Mouse (Mus musculus) urinary bladder, postnatal 4 days (tissue): ENCODE measurements around the gene Celf1.
"Not testable (repeated sequence)": the region's sequence is repeated elsewhere in the genome, so short reads cannot be mapped to it uniquely, and the experiment has no call there.

ENCODE experiments used
- DNase-seq, 2 experiments: peaks; one replicate each; pipeline ENCODE4 v3.0.0; 2021 to 2022; ENCODE audit warnings: low spot score in 2 of 2

The Celf1 gene

GRCm38 (mm10) chr2:91022266-91022665 is 82.1 kb downstream of the Celf1 start:
- DNase-seq = not testable (repeated sequence)

- DNase-seq = no peak
Measured at GRCm38 (mm10) chr2:91023131-91023530, 82.9 kb downstream of the Celf1 start.

DNA sequence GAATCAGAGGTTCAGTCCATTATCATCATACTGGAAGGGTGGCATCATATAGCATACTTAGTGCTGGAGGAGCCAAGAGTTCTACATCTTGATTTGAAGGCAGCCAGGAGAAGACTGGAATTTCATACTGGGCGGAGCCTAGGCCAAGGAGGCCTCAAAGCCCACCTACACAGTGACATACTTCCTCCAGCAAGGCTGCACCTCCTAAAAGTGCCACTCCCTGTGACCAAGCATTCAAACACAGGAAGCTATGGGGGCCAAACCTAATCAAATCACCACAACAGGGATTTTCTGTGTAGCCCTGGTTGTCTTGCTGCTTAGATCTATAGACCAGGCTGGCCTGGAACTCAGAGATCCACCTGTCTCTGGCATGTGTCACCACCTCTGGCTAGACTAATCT is 83.8 kb downstream of the Celf1 start:
- DNase-seq = no peak

DNA sequence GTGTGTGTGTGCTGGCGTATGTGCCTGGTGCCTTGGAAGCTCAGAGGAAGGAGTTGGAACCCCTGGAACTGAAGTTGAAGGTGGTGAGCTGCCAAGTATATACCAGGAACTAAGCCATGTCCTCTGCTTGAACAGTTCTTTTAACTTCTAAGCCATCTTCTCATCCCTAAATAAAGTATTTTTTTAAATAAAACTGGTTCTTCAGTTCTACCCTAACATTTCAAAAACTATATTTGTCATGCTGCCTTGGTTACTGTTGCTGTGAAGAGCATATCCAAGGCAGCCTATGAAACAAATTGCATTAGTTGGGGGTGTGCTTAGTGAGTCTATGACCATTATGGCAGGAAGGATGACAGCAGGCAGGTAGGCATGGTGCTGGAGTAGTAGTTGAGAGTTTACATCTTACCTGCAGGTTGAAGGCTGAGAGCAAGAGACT is 84.9 kb downstream of the Celf1 start:
- DNase-seq = no peak

DNA sequence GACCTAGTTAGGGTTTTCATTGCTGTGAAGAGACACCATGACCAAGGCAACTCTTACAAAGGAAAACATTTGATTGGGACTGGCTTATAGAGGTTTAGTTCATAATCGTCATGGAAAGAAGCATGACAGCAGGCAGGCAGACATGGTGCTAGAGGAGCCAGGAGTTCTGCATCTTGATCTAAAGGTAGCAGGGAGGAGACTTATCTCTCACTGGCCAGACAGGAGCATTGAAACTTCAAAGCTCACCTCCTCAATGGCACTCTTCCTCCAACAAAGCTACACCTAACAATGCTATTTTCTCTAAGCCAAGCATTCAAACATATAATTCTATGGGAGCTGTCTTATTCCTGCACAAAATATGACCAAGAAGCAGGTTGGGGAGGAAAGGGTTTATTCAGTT is 86.3 kb downstream of the Celf1 start:
- DNase-seq = no peak

DNA sequence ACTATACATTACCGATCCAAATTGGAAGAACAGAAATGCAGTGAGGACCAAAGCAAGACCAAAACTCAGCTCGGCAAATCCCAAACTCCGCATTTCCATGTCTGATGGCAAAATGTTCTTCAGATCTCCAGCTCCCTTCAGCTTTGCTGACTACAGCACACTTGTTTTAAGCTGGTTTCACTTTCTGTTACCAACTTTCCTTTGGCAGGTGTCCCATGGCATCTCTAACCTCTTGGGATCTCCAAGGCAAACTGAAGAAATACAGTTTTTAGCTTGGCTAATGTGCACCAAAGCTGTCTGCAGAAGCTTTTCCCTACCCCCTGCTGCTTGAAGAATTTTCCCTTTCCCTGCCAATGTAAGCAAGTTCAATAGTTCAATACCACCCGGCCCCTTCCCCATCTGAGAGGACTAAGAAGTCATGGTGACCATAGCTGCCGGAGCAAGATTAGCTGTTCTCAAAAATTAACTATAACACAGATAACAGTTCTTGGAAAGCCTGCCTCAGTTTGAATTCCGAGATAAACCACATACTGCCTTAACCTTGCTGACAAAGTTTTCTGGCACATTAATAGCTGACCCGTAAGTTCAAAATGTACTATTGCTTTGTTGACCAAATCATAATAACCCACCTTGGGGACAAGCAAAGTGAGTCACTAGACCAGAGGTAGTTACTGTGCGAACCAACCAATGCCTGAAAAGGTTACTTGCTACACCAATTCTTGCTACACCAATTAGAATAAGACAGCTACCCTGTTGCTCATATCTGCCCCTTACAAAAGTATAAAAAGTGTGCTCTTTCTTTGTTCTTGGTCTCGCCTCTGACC is 87.4 kb downstream of the Celf1 start:
- DNase-seq = no peak

GRCm38 (mm10) chr2:91031216-91031615 is 91.0 kb downstream of the Celf1 start:
- DNase-seq = no peak

GRCm38 (mm10) chr2:91033000-91033399 is 92.8 kb downstream of the Celf1 start:
- DNase-seq = no peak

DNA sequence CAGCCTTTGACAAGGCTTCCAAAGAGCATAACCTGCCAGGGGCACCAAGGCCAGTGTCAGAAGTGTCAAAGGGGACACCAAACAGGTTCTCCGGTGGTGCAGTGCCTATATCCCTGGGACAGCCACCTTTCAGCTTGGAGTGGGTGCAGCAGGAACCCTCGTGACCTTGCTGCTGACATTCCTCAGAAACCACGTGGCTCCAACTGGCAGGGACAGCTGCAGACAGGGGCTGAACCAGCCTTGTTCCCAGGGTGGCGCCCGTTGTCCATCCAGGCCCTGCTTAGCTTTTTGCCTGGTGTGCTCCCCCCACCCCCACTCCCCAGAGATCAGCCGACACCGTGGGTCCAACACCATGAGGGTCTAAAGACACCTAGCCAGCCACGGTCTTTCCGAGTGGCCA is 95.2 kb downstream of the Celf1 start, which contains the start of gene Rapsn:
TSS of gene Rapsn (plus strand) at position 236 of the 400 bp plus-strand sequence.
- no peak for DNase-seq

DNA sequence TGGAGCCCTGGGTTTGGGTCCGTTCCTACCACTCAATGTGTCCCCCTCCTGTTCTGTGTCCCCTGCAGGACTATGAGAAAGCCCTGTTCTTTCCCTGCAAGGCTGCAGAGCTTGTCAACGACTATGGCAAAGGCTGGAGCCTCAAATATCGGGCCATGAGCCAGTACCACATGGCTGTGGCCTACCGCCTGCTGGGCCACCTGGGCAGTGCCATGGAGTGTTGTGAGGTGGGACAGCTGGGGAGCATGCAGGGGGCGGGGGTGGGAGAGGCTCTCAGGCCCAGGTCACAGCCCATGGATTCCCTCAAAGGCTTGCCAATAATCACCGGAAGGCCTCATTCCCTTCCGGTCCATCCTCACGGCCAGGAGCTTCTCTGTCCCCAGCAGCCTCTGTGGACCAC is 101.6 kb downstream of the Celf1 start:
- DNase-seq = no peak

DNA sequence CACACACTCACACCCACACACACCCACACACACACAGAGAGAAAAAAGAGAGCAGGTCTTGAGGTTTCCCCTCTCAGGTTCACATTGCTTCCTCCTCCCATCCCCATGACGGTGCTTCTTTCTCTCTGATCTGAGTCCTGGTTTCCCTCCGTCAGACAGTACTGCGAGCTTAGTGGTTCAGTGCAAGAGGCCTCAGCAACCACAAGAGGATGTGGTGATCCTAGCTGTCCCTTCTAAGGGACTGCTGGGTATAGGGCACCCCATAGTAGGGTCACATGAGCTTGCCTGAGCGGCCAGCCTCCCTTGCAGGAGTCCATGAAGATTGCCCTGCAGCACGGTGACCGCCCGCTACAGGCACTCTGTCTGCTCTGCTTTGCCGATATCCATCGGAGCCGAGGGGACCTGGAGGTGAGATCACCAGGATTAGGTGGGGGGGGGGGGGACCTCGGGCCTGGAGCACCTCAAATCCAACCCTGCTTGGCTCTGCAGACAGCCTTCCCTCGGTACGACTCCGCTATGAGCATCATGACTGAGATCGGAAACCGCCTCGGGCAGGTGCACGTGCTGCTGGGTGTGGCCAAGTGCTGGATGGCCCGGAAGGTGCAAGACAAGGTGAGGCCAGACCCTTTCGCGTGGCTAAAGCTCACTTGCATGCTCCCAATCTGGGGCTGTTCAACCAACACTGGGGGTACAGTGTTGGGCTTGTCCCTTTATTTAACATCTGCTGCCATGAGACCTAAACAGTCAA is 102.6 kb downstream of the Celf1 start:
- no peak for DNase-seq

DNA sequence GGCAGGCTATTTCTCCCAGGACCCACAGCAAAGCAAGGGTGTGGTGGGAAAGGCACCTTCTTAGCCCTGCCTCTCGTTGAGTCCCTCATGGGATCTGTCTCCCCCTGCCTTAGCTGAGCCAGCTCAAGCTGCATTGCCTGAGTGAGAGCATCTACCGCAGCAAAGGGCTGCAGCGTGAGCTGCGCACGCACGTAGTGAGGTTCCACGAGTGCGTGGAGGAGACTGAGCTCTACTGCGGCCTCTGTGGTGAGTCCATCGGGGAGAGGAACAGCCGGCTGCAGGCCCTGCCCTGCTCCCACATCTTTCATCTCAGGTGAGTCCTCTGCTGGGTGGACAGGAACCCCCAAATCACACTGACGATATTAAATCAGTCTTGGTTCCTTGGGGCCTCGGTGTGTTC is 104.5 kb downstream of the Celf1 start:
- no peak for DNase-seq

DNA sequence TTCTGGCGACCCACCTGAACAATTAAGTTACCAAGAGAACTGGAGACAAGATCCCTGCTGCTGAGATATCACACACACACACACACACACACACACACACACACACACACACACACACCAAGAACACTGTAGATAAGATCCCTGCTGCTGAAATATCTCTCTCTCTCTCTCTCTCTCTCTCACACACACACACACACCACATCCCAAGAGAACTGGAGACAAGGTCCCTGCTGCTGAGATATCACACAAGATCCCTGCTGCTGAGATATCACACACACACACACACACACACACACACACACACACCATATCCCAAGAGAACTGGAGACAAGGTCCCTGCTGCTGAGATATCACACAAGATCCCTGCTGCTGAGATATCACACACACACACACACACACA is 105.6 kb downstream of the Celf1 start:
- DNase-seq = not testable (repeated sequence)

- no peak for DNase-seq
Measured at GRCm38 (mm10) chr2:91047359-91047758, 107.2 kb downstream of the Celf1 start.

DNA sequence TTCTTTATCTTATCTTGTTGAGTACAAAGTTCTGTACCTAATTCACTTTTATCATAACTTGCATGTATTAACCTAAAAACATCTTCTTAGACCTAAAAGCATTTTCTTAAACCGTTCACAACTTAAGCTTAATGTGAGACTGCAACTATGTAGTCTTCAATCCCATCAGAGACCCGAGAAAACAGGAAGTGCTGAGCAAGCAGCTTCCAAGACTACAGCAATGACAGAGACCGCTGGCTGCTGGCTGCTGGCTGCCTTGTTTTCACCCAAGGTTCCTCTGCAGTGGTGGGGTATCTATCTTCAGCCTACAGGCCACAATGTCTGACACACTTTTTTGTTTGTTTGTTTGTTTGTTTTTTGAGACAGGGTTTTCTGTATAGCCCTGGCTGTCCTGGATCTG is 111.7 kb downstream of the Celf1 start:
- DNase-seq = no peak

DNA sequence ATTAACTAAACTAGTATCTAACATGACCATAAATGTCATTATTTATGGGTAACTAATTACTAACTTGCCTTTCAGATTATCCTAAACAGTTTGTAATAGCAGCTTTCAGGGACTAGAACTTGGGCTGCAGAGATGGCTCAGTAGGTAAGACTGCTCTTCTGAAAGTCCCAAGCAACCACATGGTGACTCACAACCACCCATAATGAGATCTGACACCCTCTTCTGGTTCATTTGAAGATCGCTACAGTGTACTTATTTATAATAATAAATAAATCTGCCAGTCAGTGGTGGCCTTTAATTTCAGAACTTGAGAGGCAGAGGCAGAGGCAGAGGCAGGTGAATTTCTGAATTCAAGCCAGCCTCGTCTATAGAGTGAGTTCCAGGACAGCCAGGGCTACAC is 112.6 kb downstream of the Celf1 start:
- no peak for DNase-seq

DNA sequence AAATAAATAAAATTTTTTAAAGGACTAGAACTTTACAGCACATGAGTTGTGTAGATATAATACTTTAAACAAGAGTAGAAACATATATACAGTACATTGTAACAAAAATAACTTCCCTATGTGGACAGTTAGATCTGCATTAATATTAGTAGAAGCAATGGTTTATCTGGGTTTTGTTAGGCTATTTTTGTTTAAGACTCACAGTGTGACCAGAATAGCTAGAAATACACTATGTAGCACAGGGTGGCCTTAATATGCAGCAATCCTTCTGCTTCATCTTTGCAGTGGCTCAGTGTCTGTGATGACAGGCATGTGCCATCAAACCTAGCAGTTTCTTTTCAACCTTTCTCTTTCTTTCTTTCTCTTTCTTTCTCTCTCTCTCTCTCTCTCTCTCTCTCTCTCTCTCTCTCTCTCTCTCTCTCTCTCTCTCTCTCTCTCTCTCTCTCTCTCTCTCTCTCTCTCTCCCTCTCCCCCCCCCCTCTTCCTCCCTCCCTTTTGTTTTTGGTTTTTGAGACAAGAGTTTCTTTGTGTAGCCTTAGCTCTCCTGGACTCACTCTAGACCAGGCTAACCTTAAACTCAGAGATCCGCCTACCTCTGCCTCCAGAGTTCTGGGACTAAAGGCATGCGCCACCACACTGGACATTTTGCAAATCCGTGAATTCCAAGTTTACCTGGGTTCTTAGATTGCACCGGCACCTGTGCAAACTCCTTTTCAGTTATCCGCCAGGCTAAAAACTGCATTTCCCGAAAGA is 113.2 kb downstream of the Celf1 start:
- DNase-seq = no peak

DNA sequence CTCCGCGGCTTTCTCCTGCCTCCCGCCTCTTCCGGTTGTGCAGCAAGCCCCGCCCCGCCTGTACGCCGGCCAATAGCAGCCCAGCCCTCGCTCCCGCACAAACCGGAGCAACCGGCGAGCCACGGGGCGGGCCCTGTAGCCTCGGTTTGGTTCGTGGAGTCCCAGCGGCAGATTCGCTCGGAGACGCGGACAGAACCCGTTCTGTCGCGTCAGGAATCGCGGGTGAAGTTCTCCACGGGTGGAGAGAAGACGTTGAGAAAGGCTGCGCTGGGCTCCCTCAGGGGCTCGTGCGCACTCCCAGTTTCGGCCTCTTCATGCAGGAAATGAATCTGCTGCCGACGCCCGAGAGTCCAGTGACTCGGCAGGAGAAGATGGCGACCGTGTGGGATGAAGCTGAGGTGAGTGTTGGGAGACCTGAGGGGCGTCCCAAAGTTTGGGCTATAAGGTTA is 113.8 kb downstream of the Celf1 start, which contains the start of gene Psmc3:
TSS of gene Psmc3 (plus strand) at position 76 of the 449 bp plus-strand sequence.
- DNase-seq = peak; percentile 96 to 97

- no peak for DNase-seq
Measured at GRCm38 (mm10) chr2:91058435-91058834, 118.3 kb downstream of the Celf1 start.

DNA sequence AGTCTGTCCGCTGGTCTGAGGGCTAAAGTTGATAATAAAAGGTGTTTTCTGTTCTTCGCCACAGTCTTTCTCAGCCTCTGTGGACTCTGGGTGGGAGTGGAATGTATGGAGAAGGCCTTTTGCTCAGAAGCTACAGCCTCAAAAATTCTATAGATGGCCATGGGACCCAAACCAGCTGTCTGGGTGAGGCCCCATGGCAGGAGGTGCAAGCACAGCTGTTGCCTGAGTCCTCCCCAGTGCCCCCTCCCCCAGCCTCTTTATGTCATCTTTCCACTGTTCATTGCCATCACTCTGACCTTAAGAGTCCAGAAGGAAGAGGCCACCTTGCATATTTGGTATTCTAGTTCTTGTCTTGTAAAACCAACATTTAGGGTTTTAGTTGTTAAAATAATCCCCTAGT is 119.2 kb downstream of the Celf1 start:
- DNase-seq = no peak

DNA sequence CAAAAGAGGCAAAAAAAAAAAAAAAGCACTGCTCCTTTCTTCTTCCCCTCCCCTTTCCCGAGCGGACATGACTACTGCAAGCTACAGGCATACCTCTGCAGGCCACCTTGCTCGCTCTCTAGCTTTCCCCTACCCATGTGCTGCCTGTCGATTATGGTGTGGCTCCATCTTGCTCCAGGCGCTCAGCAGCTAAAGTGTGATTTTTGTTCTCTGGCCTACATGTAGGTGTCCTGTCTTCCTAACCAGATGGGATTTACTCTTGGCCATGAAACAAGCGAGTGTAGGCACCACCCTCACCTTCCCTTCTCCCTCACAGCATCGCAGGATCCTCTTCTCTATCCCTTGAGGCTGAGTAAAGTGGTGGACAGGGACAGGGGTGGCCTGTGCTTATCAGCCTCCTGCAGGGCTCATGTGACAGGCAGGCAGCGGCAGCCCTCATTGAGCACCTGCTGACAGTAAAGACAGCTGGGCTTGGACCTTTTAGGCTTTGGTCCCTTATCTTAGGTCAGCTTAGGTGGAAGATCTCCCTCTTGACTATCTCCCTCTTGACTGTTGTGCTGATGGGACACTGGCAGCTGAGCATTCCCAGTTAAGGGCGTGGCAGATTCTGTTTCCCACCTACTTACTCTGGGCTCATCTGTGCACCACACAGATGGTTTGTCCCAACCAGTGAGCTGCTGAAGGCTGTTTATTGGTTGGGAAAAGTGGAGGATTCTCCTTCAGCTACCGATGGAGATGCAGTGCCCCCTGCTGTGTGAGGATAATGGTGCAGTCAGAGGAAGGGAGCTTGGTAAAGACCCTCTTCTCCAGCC is 120.6 kb downstream of the Celf1 start:
- no peak for DNase-seq
